ENCODE assay signal across 1 mouse cellular context in genomic region chr16:35565601-35566000, GRCm38 (mm10). TPM values are rescaled to one million over a fixed set of nuclear protein-coding genes. Genes with fewer than 3 reads are reported as not detected.
"Had no signal": no experiment of that assay in that cellular context is flagged by ENCODE, and none has a peak within 500 bp of the region (broad histone marks: within the 10 kb centered on the region; RNA-seq: fewer than 3 reads in every experiment).

No protein-coding gene starts in this region.

RNA-seq across cellular contexts. Expression of gene Sema5b, which starts 24.7 kb away (rescaled TPM):
- total RNA-seq: neutrophil, adult 5-6 weeks had no signal
